In genomic region chr13:36181231-36181630, GRCm38 (mm10) we compare ENCODE assay signal across 26 mouse cellular contexts.
"Had no signal": no experiment of that assay in that cellular context is flagged by ENCODE, and none has a peak within 500 bp of the region (broad histone marks: within the 10 kb centered on the region; RNA-seq: fewer than 3 reads in every experiment).

No protein-coding gene starts in this region.

- ATAC-seq: forebrain, embryonic 13.5 days; forebrain, embryonic 15.5 days; forebrain, embryonic 16.5 days; forebrain, postnatal 0 days had no signal

- H3K4me3 ChIP-seq: embryonic facial prominence, embryonic 10.5 days; embryonic facial prominence, embryonic 12.5 days; embryonic facial prominence, embryonic 13.5 days; embryonic facial prominence, embryonic 15.5 days; erythroblast, embryonic 14.5 days; forebrain, embryonic 12.5 days; forebrain, embryonic 13.5 days; forebrain, embryonic 15.5 days; gastrocnemius, adult 2 months; heart, adult 2 months; heart, embryonic 10.5 days; heart, embryonic 12.5 days had no signal

- H3K36me3 ChIP-seq: embryonic facial prominence, embryonic 10.5 days; embryonic facial prominence, embryonic 12.5 days; embryonic facial prominence, embryonic 13.5 days; embryonic facial prominence, embryonic 15.5 days; forebrain, embryonic 12.5 days; forebrain, embryonic 15.5 days; heart, embryonic 10.5 days; heart, embryonic 12.5 days had no signal

- DNase-seq: cerebellum, adult 9-10 months; cerebellum, adult 9-11 months; cerebellum, postnatal 14 days; cerebellum, postnatal 36 days; embryo, embryonic 11 days; forebrain, postnatal 0 days; gastrocnemius, adult 2 months; gastrocnemius, postnatal 10 days; gastrocnemius, postnatal 14 days; gastrocnemius, postnatal 25 days; gastrocnemius, postnatal 36 days; heart, adult 11 months; heart, adult 18-20 months; heart, adult 2 months had no signal

- H3K4me1 ChIP-seq: embryonic facial prominence, embryonic 10.5 days; embryonic facial prominence, embryonic 12.5 days; embryonic facial prominence, embryonic 13.5 days; embryonic facial prominence, embryonic 15.5 days; forebrain, embryonic 13.5 days; forebrain, embryonic 15.5 days had no signal

- H3K9me3 ChIP-seq: embryonic facial prominence, embryonic 10.5 days; embryonic facial prominence, embryonic 12.5 days; embryonic facial prominence, embryonic 13.5 days; embryonic facial prominence, embryonic 15.5 days; forebrain, embryonic 12.5 days; forebrain, embryonic 13.5 days; forebrain, embryonic 15.5 days; heart, embryonic 10.5 days; heart, embryonic 12.5 days had no signal

- H3K27me3 ChIP-seq: embryonic facial prominence, embryonic 12.5 days; embryonic facial prominence, embryonic 13.5 days; embryonic facial prominence, embryonic 15.5 days; forebrain, embryonic 12.5 days; forebrain, embryonic 13.5 days; forebrain, embryonic 15.5 days; heart, embryonic 12.5 days had no signal

- H3K4me2 ChIP-seq: embryonic facial prominence, embryonic 12.5 days; embryonic facial prominence, embryonic 13.5 days; embryonic facial prominence, embryonic 15.5 days; forebrain, embryonic 12.5 days; forebrain, embryonic 13.5 days; forebrain, embryonic 15.5 days; heart, embryonic 11.5 days; heart, embryonic 12.5 days had no signal

- H3K9ac ChIP-seq: embryonic facial prominence, embryonic 12.5 days; embryonic facial prominence, embryonic 13.5 days; embryonic facial prominence, embryonic 15.5 days; forebrain, embryonic 12.5 days; forebrain, embryonic 13.5 days; forebrain, embryonic 15.5 days; forebrain, postnatal 0 days; heart, embryonic 12.5 days had no signal

- H3K27ac ChIP-seq: embryonic facial prominence, embryonic 10.5 days; embryonic facial prominence, embryonic 12.5 days; embryonic facial prominence, embryonic 13.5 days; embryonic facial prominence, embryonic 15.5 days; forebrain, embryonic 12.5 days; forebrain, embryonic 13.5 days; forebrain, embryonic 15.5 days; gastrocnemius, adult 2 months; heart, adult 2 months; heart, embryonic 10.5 days had no signal
